Mouse (Mus musculus) midbrain, embryonic 14.5 days (tissue): ENCODE results near the gene Ppp1r13b. TPM values are rescaled to one million over a fixed set of nuclear protein-coding genes. Genes with fewer than 3 reads are reported as not detected.

Experiments used
- ATAC-seq: fragments of 200-750 bp; cut with Nextera tagmentation; 2 replicates; pipeline ENCODE4 v1.8.0; 2017; ENCODE audit warnings: moderate number of reproducible peaks, moderate library complexity; ENCODE audit not compliant: low FRiP score, low TSS enrichment
- DNase-seq: peaks from one replicate; pipeline ENCODE4 v3.0.0-alpha.2; 2015
- H3K27ac ChIP-seq: fragments of 300-500 bp; sonication (generic); replicated peaks from 2 replicates; pipeline ENCODE4 v1.5.1; 2014; ENCODE audit warnings: mild to moderate bottlenecking, low read depth, low read length, moderate library complexity
- H3K27me3 ChIP-seq: fragments of 300-500 bp; sonication (generic); 2 replicates; pipeline ENCODE4 v1.6.1; 2014; ENCODE audit warnings: low read length, control low read depth, mixed read lengths; ENCODE audit not compliant: control insufficient read depth, insufficient read depth
- H3K36me3 ChIP-seq: fragments of 300-500 bp; sonication (generic); 2 replicates; pipeline ENCODE4 v1.6.1; 2014; ENCODE audit warnings: low read length, control low read depth; ENCODE audit not compliant: control insufficient read depth, insufficient read depth
- H3K4me1 ChIP-seq: fragments of 300-500 bp; sonication (generic); 2 replicates; pipeline ENCODE4 v1.6.1; 2014; ENCODE audit warnings: mild to moderate bottlenecking, antibody characterized with exemption, low read length, control low read depth; ENCODE audit not compliant: control insufficient read depth, insufficient read depth
- H3K4me2 ChIP-seq: fragments of 300-500 bp; sonication (generic); 2 replicates; pipeline ENCODE4 v1.6.1; 2014; ENCODE audit warnings: mild to moderate bottlenecking, low read length, moderate library complexity
- H3K4me3 ChIP-seq: fragments of 300-500 bp; sonication (generic); replicated peaks from 2 replicates; pipeline ENCODE4 v1.5.1; 2014; ENCODE audit warnings: low read depth, low read length
- H3K9ac ChIP-seq: fragments of 300-500 bp; sonication (generic); replicated peaks from 2 replicates; pipeline ENCODE4 v1.6.1; 2014; ENCODE audit warnings: mild to moderate bottlenecking, low read length, moderate library complexity
- H3K9me3 ChIP-seq: fragments of 300-500 bp; sonication (generic); 2 replicates; pipeline ENCODE4 v1.6.1; 2016; ENCODE audit warnings: low read length, control low read depth, mixed read lengths; ENCODE audit not compliant: control insufficient read depth
- WGBS: fragments of 180-500 bp; shearing (Covaris S2); extraction: QIAGEN DNeasy Blood & Tissue Kit; methylation state at CpG from one replicate; pipeline ENCODE4 v1.1.7; 2014; 5-methylcytosine and 5-hydroxymethylcytosine counted together
- polyA plus RNA-seq: library from polyadenylated mRNA; unstranded; fragments of >200 nt; fragmentation: Nextera tagmentation; extraction: Ambion mirVana; gene quantifications from 2 replicates; pipeline ENCODE4 v1.2.1, GENCODE M21; 2014

The Ppp1r13b gene
- polyA plus RNA-seq, 1 experiment from 2014 or later = 38.1 TPM

DNA sequence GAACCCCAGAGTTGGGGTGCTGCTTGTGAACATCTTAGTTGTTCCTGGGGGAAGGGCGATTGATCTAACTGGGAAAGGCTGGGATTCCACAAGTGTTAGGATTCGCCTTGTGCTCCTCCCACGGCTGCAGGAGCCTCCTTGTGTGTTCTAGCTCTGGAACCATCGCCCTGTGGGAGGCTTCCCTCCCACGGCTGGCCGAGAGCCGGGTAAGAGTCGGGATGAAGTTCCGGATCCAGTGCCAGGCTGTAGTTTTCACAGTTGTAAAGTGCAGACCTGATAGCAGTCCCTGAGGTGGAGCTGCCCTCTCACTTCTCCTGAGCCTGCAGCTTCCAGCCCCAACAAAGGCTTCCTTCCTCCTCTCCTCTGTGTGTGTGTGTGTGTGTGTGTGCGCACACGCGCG, 91.4 kb downstream of the Ppp1r13b start:
- Histone ChIP-seq H3K36me3 (no peaks in the 10 kb centered on the region), H3K27me3 (no peaks in the 10 kb centered on the region), H3K4me2 (no peak overlapping the region), H3K9ac (no peak overlapping the region), H3K9me3 (no peaks in the 10 kb centered on the region), H3K4me3 (no peak overlapping the region), H3K4me1 (peaks cover 13% of the 10 kb centered on the region), H3K27ac (no peak overlapping the region)
- 70% methylated on average over 13 of the region's 13 CpGs for WGBS
- ATAC-seq (no peak), DNase-seq (no peak)

DNA sequence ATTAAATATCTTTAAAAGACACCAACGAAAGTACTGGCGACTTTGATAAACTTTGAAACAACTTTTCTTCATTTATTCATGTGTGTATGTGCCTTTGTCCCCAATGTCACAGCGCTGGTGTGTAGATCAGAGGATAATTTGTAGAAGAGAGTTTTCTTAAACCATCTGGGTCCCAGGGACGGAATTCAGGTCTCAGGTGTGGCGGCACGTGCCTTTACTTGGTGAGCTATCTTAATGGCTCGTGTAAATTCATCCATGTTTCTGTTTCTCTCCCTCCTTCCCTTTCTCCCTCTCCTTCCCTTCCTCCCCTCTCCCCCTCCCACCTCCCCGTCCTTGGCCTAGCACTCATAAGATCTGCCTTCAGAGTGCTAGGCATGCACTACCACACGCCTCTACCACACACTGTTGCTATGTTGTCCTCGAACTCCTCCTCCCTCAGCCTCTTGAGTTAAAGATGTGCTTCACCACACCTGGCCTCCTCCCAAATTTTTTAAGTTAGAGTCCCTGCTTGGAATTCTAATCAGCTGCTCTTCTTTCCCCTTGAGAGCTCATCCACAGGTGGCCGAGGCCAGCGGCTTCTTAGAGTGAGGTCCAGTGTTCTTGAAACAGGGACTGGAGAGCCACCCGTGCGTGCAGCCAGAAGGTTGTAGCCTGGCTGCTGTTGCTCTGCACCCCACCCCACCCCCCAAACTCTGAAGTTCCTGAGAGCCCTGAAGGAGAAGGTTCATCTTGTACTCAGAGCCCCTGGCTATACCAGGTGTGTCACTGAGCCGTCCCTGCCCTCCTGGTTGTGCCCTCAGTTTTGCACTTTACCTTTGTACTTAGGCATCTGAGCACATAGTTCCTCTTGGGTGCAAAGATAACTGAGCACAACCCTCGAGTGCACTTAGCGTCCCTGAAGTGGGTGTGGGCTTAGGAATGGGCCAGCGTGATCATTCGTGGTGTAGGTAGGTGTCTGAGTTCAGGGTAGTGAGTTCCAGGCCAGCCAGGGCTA, 92.8 kb downstream of the Ppp1r13b start:
- Histone ChIP-seq H3K4me1 (peaks cover 13% of the 10 kb centered on the region), H3K9ac (no peak overlapping the region), H3K4me3 (peak overlapping the region; percentile 70), H3K27me3 (no peaks in the 10 kb centered on the region), H3K36me3 (no peaks in the 10 kb centered on the region), H3K27ac (no peak overlapping the region), H3K9me3 (no peaks in the 10 kb centered on the region), H3K4me2 (peak overlapping the region; percentile 93)
- ATAC-seq (no peak), DNase-seq (no peak)
- 24% methylated on average over 19 of the region's 19 CpGs for WGBS

DNA sequence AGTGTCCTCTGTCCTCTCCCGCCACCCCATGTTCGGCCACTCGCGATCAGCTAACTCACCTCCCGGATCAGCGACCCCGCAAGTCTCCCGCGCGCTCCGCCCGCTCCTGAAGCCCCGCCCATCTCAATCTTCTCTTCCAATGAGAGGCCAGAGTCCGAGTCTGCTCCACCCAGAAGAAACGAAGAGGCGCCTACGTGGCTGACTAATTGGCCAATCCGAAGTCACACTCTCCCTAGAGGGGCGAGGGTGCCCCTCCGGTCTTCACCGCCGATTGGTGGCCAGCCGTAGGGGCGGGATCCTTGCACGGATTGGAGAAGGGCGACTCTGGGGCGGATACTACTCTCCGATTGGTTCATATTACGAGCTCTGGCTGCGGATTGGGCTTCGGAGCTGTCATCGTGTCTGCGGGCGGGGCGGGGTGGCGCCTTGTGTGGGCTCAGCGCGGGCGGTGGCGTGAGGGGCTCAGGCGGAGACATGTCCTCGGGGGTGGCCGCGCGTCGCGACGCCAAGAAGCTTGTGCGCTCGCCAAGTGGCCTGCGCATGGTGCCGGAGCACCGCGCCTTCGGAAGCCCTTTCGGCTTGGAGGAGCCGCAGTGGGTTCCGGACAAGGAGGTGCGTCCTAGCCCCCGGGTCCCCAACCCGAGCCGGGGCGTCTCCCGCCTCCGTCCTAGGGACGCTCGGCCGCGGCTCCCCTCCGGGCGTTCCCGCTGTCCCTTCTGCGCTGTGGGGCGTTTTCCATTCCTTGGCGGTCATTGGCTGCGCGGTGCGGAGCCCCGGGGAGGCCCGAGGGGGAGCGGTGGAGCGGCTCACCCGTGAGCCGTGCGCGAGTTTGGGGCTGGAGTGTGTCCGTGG, 93.9 kb downstream of the Ppp1r13b start, which contains the start of the genes Xrcc3 and Zfyve21:
TSS of gene Xrcc3 (minus strand) at position 108 of the 852 bp plus-strand sequence.
TSS of gene Zfyve21 (plus strand) at position 405 of the 852 bp plus-strand sequence.
- peak within 1 kb of the TSS; percentile 70 for H3K4me3 ChIP-seq
- peak within 1 kb of the TSS; percentile 69 for H3K9ac ChIP-seq
- no peaks in the 10 kb centered on the region for H3K9me3 ChIP-seq
- H3K36me3 ChIP-seq = no peaks in the 10 kb centered on the region
- ATAC-seq = peak; percentile 99
- peak within 1 kb of the TSS; percentile 93 for H3K4me2 ChIP-seq
- H3K27me3 ChIP-seq = no peaks in the 10 kb centered on the region
- H3K27ac ChIP-seq = peak within 1 kb of the TSS; percentile 78
- WGBS = under 1% methylated on average over 84 of the region's 87 CpGs
- H3K4me1 ChIP-seq = peaks cover 16% of the 10 kb centered on the region
- DNase-seq = peak; percentile 99

GRCm38 (mm10) chr12:111813111-111813765, 94.7 kb downstream of the Ppp1r13b start:
- Histone ChIP-seq H3K27ac (no peak overlapping the region), H3K36me3 (peaks cover 6% of the 10 kb centered on the region), H3K4me2 (peak overlapping the region; percentile 60), H3K27me3 (no peaks in the 10 kb centered on the region), H3K4me3 (peak overlapping the region; percentile 70), H3K4me1 (peaks cover 16% of the 10 kb centered on the region), H3K9ac (peak overlapping the region; percentile 4; the same call in 1 of the 2 replicates), H3K9me3 (no peaks in the 10 kb centered on the region)
- no peak for DNase-seq
- WGBS = 5% methylated on average over 27 of the region's 27 CpGs
- ATAC-seq = no peak

GRCm38 (mm10) chr12:111812611-111813010, 95.3 kb downstream of the Ppp1r13b start:
- WGBS = 72% methylated on average over 12 of the region's 12 CpGs
- H3K4me3 ChIP-seq = no peak overlapping the region

DNA sequence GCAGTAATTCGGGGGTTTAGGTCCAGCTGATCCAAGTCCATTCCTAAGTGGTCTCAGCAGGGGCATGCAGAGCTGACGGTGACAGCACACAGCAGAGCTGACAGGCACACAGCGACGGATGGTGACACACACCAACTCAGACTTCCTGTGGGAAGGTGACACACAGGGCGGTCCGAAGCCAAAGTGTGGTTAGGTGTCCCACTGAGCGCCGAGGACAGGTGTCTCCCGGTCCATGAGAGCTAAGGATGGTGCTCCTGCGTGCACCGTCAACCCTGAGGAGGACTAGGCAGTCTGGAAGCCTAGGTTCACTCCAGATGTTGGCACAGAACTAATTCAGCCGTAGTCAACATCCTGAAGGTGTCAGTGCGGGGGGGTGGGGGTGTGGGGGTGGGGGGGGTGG, 95.8 kb downstream of the Ppp1r13b start:
- Histone ChIP-seq H3K4me3 (no peak overlapping the region), H3K4me2 (no peak overlapping the region), H3K4me1 (peaks cover 16% of the 10 kb centered on the region), H3K9ac (no peak overlapping the region), H3K27ac (no peak overlapping the region), H3K27me3 (no peaks in the 10 kb centered on the region), H3K36me3 (peaks cover 15% of the 10 kb centered on the region), H3K9me3 (no peaks in the 10 kb centered on the region)
- ATAC-seq = no peak
- DNase-seq = no peak
- WGBS = 90% methylated on average over 12 of the region's 13 CpGs

More at GRCm38 (mm10) chr12:111812611-111813010, 95.3 kb downstream of the Ppp1r13b start:
- H3K36me3 ChIP-seq = peaks cover 12% of the 10 kb centered on the region
- no peaks in the 10 kb centered on the region for H3K27me3 ChIP-seq
- H3K4me2 ChIP-seq = peak overlapping the region; percentile 60
- no peaks in the 10 kb centered on the region for H3K9me3 ChIP-seq
- peaks cover 16% of the 10 kb centered on the region for H3K4me1 ChIP-seq
- DNase-seq = no peak
- no peak for ATAC-seq
- H3K9ac ChIP-seq = peak overlapping the region; percentile 4; the same call in 1 of the 2 replicates
- H3K27ac ChIP-seq = no peak overlapping the region

DNA sequence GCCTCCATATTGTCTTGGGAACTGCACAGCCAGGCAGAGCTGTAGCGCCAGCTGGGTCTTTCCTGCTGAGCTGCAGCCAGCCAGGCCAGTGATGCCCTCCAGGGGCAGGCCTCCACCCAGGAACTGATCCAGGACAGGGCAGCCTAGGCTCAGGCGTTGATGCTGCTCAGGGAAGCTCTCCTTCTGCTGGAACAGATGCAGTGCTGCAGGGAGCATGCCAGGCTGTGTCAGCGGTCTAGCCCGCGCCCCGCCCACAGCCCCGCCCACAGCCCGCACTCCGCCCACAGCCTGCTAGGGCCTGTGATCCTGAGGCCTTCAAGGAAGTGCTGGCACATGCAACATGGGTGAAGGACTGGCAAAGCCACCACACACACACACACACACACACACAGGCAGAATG, 98.1 kb downstream of the Ppp1r13b start:
- H3K9me3 ChIP-seq = no peaks in the 10 kb centered on the region
- WGBS = 0% methylated on average over 9 of the region's 9 CpGs
- H3K27me3 ChIP-seq = no peaks in the 10 kb centered on the region
- no peak overlapping the region; the same call in 1 of the 2 replicates for H3K9ac ChIP-seq
- no peak overlapping the region for H3K4me2 ChIP-seq
- H3K27ac ChIP-seq = peak overlapping the region; percentile 68
- H3K36me3 ChIP-seq = peaks cover 30% of the 10 kb centered on the region
- H3K4me1 ChIP-seq = peaks cover 10% of the 10 kb centered on the region
- no peak for ATAC-seq
- DNase-seq = peak; percentile 72
- no peak overlapping the region for H3K4me3 ChIP-seq

- Histone ChIP-seq H3K4me1 (peaks cover 7% of the 10 kb centered on the region; the same call in 1 of the 2 replicates), H3K9me3 (no peaks in the 10 kb centered on the region), H3K27me3 (no peaks in the 10 kb centered on the region), H3K4me2 (no peak overlapping the region), H3K27ac (no peak overlapping the region), H3K9ac (no peak overlapping the region), H3K36me3 (peaks cover 37% of the 10 kb centered on the region), H3K4me3 (no peak overlapping the region)
- ATAC-seq (no peak), DNase-seq (no peak)
- 91% methylated on average over 6 of the region's 6 CpGs for WGBS
Observed at GRCm38 (mm10) chr12:111808775-111809174, 99.1 kb downstream of the Ppp1r13b start.
